Mouse (Mus musculus): ENCODE results near the gene Eif3g.

Eif3g gene

DNA sequence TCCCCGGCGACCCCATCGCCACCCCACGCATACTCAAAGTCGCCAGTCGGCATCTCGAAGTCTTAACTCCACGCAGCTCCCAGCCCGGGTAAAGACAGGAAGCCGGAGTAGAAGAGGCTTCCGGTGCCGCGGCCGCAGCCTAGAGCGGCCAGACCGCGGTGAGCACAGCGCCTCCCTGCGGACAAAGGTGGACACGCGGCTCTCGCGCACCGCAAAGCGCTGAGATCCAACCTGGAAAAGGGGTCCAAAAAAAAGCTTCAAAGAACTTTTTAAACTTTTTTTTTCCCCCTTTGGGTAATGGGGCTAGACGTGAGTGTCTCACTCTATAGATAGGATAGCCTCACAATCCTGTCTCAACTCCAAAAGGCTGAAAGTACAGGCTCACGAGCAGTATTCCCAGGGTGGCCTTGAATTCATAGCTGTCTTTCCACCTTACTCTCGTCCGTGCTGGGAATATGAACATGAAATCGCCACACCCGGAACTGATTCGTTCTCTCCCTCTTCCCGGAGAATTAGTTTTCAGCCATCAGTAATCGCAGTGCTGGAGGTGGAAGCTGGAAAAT is at the start of gene Eif3g:
Gene Eif3g, minus strand, starts transcription at position 113 of the 563 bp plus-strand sequence.
- DNase-seq (ENCODE audit: inconsistent age in 2 of 2, low spot score in 1 of 2), result peak; percentile 90 to 95

- peak; percentile 63 to 77 for DNase-seq (ENCODE audit: inconsistent age in 2 of 2, low spot score in 1 of 2)
These were observed 47.9 kb upstream of the Eif3g start for GRCm38 (mm10) chr9:20946066-20946880.

- peak; percentile 29 to 61 for DNase-seq (ENCODE audit: inconsistent age in 2 of 2, low spot score in 1 of 2)
These were observed 46.4 kb upstream of the Eif3g start for GRCm38 (mm10) chr9:20944697-20945370.

- DNase-seq (ENCODE audit: inconsistent age in 2 of 2, low spot score in 1 of 2), result peak in 1 of 2 experiments; percentile 70
These were observed 45.5 kb upstream of the Eif3g start for GRCm38 (mm10) chr9:20943911-20944310.

DNA sequence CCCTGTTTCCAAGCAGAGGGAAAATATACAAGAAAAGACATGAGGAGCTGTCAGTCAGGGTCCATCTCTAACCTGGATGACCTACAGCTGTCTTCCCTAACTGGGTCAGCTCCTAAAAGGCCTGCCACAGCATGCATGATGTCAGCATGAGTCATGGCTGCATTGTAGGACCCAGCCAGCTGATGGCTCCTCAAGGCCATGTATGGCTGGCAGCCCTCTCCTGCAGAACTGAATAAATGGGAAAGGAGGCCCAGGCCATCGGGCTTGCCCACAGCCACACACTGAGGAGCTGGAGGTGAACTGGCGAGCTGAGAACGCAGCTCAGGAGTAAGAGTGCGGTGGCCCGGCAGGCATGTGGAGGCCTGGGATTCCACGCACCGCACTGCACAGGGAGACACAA is 45.0 kb upstream of the Eif3g start:
- peak; percentile 91 to 95 for DNase-seq (ENCODE audit: inconsistent age in 2 of 2, low spot score in 1 of 2)

DNA sequence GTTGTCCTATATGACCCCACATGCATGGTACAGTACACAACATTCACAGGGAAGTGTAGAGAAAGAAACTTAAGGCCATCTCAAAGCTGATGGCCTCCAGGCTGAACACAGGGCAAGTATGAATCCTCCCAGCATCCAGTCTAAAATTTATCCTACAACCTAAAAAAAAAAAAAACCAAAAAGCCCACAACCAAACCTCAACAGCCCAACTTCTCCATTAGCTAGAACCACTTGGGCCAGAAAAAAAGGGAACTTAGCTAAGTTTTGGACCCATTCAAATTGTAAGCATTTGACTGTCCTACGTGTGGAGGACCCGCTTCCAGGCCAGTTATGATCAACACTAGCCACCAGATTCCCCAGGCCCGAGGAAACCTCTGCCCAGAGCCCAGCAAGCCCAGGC is 24.8 kb upstream of the Eif3g start:
- DNase-seq (ENCODE audit: inconsistent age in 2 of 2, low spot score in 1 of 2), result no peak

GRCm38 (mm10) chr9:20916160-20916559 is 17.7 kb upstream of the Eif3g start:
- peak in 1 of 2 experiments; percentile 76 for DNase-seq (ENCODE audit: inconsistent age in 2 of 2, low spot score in 1 of 2)

- no peak for DNase-seq (ENCODE audit: inconsistent age in 2 of 2, low spot score in 1 of 2)
These were observed 11.5 kb upstream of the Eif3g start for GRCm38 (mm10) chr9:20909948-20910347.

GRCm38 (mm10) chr9:20902174-20902491 is 3.7 kb upstream of the Eif3g start:
- DNase-seq (ENCODE audit: inconsistent age in 2 of 2, low spot score in 1 of 2), result no peak

DNA sequence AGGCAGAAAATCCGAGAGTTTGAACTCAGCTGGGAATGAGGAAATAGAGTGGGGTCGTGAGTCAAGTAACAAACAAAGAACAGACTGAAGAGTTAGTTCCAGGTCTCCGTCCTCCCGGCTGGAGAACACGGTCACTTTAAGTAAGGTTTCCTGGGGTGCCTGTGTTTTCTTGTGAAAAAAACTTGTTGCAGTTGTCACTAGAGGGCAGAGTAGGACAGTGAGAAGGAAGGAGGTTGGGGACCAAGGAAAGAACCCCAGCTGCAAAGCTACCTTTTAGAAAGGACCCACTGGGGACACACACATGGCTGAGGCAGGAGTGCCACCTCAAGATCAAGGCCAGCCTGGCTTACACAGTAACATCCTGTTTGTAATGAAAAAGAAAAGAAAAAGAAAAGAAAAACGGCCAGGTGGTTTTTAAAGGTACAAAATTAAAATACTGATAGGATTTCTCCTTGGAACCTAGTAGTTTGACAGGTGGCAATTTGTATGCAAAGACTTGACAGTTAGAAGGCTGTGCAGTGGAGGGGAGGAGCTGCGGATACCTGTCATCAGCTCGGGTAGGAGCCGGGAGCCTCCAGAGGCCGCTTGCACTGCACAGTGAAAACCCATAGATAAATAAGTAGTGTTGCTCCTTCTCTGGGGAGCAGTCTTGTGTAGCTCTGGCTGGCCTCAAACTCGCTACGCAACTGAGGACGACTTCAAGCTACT is 3.2 kb upstream of the Eif3g start:
- peak in 1 of 2 experiments; percentile 84 for DNase-seq (ENCODE audit: inconsistent age in 2 of 2, low spot score in 1 of 2)

- peak in 1 of 2 experiments; percentile 58 for DNase-seq (ENCODE audit: inconsistent age in 2 of 2, low spot score in 1 of 2)
These were observed 500 bp downstream of the Eif3g start for GRCm38 (mm10) chr9:20897736-20898510.

DNA sequence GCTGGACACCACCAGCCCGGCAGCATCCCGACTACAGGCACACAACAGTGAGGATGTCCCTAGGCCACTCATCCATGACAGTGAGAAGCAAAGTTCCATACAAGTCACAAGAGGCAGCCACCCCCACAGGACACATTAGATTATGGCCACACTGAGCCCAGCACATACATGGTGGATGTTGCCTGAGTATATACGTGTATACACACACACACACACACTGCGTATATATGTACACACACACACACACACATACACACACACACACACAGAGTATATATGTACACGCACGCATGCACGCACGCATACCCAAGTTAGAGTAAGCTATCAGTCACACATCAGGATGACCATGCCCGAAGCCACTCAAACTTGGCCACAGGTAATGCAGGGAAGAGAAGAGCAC is 3.0 kb downstream of the Eif3g start:
- no peak for DNase-seq (ENCODE audit: inconsistent age in 2 of 2, low spot score in 1 of 2)

DNA sequence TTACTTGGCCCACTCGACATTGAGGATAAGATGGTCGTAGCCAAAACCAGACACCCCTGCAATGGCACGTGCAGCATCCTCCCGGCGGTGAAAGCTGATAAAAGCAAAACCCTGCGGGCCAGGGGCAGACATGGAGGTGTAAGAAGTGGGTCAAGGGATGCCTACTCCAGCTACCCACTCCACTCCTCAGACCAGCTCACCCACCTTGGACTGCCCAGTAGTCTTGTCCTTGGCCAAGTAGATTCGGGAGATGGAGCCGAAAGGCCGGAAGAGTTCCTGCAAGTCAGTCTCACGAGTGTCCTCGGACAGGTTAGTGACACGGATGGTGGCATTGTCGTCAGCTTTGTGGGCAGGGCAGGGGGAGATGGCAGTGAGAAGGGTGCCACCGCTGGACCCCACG is 3.8 kb downstream of the Eif3g start:
- no peak for DNase-seq (ENCODE audit: inconsistent age in 2 of 2, low spot score in 1 of 2)

DNA sequence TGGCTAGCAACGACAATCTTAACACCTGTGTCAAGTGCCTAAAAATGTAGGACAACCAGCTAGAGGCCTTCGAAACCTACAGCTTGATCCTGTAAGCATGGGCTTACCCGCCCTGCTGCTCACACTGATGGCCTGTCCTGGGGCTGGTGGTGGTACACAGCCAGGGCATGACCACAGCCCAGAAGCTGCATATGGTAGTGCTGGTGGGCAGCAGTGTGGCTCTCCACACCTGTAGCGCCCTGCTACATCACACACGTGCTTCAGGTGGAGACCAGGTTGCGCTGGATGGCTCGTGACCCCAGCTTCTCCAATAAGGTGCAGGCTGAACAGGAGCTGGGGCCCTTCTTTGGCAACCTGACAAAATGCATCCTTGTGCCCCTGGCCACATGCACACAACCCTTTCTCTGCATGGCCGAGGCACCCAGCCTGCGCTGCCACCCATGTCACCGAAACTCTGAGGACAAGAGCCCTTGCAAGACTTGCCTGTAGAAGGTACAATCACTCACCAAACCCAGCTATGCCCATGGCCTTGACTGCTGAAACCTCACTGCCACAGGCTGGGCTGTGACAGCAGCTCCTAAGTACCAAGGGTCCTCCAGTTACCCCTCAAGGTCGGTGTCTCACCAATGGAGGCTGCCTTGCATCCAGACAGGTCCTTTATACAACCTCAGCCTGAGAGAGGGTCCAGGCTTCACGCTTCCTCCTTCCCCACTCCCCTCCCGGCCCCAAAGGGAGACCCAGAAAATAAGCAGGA is 4.7 kb downstream of the Eif3g start:
- no peak for DNase-seq (ENCODE audit: inconsistent age in 2 of 2, low spot score in 1 of 2)

- no peak for DNase-seq (ENCODE audit: inconsistent age in 2 of 2, low spot score in 1 of 2)
These were observed 5.4 kb downstream of the Eif3g start for GRCm38 (mm10) chr9:20893069-20893468.

- DNase-seq (ENCODE audit: inconsistent age in 2 of 2, low spot score in 1 of 2), result peak in 1 of 2 experiments; percentile 35
These were observed 6.2 kb downstream of the Eif3g start for GRCm38 (mm10) chr9:20892104-20892653.

DNA sequence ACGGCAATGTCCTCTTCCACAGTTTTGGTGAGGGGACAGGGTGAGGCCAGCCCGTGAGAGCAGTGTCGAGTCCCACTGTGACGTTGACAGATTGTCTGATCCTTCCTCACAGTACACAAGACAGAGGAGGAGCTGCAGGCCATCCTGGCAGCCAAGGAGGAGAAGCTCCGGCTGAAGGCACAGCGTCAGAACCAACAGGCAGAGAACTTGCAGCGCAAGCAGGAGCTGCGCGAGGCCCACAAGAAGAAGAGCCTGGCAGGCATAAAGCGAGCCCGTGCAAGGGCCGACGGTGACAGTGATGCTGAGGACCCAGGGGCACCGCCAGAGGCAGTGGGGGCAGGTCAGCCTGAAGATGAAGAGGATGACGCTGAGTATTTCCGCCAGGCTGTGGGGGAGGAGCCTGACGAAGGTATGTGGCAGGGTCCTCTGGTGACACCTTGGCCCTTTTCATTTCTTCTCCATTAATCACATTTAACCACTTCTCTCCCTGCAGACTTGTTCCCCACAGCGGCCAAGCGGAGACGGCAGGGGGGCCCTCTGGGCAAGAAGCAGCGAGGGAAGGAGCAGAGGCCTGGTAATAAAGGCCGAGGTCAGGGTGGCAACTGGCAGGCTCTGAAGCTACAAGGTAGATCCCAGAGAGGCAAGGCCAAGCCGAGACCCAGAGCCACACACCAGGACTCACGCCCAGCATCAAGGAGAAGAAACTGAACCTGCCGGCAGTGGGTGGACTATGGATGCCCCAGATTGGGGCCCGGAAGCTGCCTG is 6.9 kb downstream of the Eif3g start:
- no peak for DNase-seq (ENCODE audit: inconsistent age in 2 of 2, low spot score in 1 of 2)

GRCm38 (mm10) chr9:20890411-20890810 is 8.0 kb downstream of the Eif3g start:
- DNase-seq (ENCODE audit: inconsistent age in 2 of 2, low spot score in 1 of 2), result no peak

All from adrenal gland, adult (tissue).